ENCODE assay signal across 16 mouse cellular contexts in genomic region chr12:80893720-80894494, GRCm38 (mm10). TPM values are rescaled to one million over a fixed set of nuclear protein-coding genes. Genes with fewer than 3 reads are reported as not detected.
DNase-seq lines count a peak whose midpoint lies in the region; ATAC-seq and TF ChIP-seq lines count a peak whose summit lies in the region.
"Had no signal": no experiment of that assay in that cellular context is flagged by ENCODE, and none has a peak within 500 bp of the region (broad histone marks: within the 10 kb centered on the region; RNA-seq: fewer than 3 reads in every experiment).

No protein-coding gene starts in this region.

- H3K9me3 ChIP-seq in heart, embryonic 11.5 days (replicated peaks; ENCODE audit: control insufficient read depth, low read length), result no peaks in the 10 kb centered on the region; the same call in 1 of the 2 replicates
- H3K9me3 ChIP-seq in lung, embryonic 14.5 days (ENCODE audit: low read depth, low read length), result peaks cover 6% of the 10 kb centered on the region; the same call in 1 of the 2 replicates
- peaks cover 5% of the 10 kb centered on the region; the same call in 1 of the 2 replicates for H3K9me3 ChIP-seq in E14TG2a.4 (ENCODE audit: low read length)
- H3K9me3 ChIP-seq: heart, embryonic 15.5 days had no signal

- TF ChIP-seq POLR2A in cortical plate, adult 2 months (IDR thresholded peaks at IDR 0.05; ENCODE audit: extremely low read depth, insufficient read depth, low read length), result no peak

- peak; percentile 89 for DNase-seq in heart, adult 11 months
- no peak for DNase-seq in lung, embryonic 14.5 days
- DNase-seq in lung, postnatal 14 days, result no peak
- no peak for DNase-seq in adipocyte (ENCODE audit: low spot score)
- DNase-seq: adrenal gland, postnatal 36 days; cerebellum, postnatal 36 days; kidney, postnatal 25 days; thymus, adult 18-20 months had no signal

- no peak overlapping the region for H3K27ac ChIP-seq in heart, embryonic 11.5 days (ENCODE audit: low read depth, low read length)
- H3K27ac ChIP-seq in lung, embryonic 14.5 days (ENCODE audit: low read depth), result no peak overlapping the region
- no peak overlapping the region for H3K27ac ChIP-seq in cortical plate, adult 2 months (ENCODE audit: insufficient read depth, low read length)
- H3K27ac ChIP-seq: heart, embryonic 15.5 days; macrophage; midbrain, embryonic 12.5 days had no signal

- H3K9ac ChIP-seq in heart, embryonic 11.5 days (ENCODE audit: low read depth, low read length), result no peak overlapping the region
- no peak overlapping the region for H3K9ac ChIP-seq in lung, embryonic 14.5 days
- H3K9ac ChIP-seq: heart, embryonic 15.5 days had no signal

- peak; percentile 41 for TF ChIP-seq CTCF in lung, embryonic 14.5 days (IDR thresholded peaks at IDR 0.05; ENCODE audit: low read depth)
- TF ChIP-seq CTCF in E14TG2a.4 (conservative IDR thresholded peaks at IDR 0.05; ENCODE audit: low read length), result peak; percentile 43
- TF ChIP-seq CTCF in cortical plate, adult 2 months (IDR thresholded peaks at IDR 0.05; ENCODE audit: extremely low read depth, insufficient read depth, low read length), result peak; percentile 9; the same call in 1 of the 2 replicates

- no peak for ATAC-seq in heart, embryonic 11.5 days (replicated peaks; ENCODE audit: insufficient number of reproducible peaks, low FRiP score, low TSS enrichment)
- no peak; the same call in 1 of the 2 replicates for ATAC-seq in lung, embryonic 14.5 days (ENCODE audit: insufficient read depth)
- ATAC-seq: activated CD4-positive, CD25-positive, alpha-beta regulatory T cell, adult 4 months had no signal

- no peaks in the 10 kb centered on the region for H3K4me1 ChIP-seq in heart, embryonic 11.5 days (ENCODE audit: control insufficient read depth, insufficient read depth, low read length)
- no peaks in the 10 kb centered on the region for H3K4me1 ChIP-seq in lung, embryonic 14.5 days (ENCODE audit: insufficient read depth)
- H3K4me1 ChIP-seq in E14TG2a.4 (replicated peaks; ENCODE audit: low read depth, low read length), result peaks cover 25% of the 10 kb centered on the region
- no peaks in the 10 kb centered on the region for H3K4me1 ChIP-seq in cortical plate, adult 2 months (ENCODE audit: control insufficient read depth, insufficient read depth, low read length)
- H3K4me1 ChIP-seq: heart, embryonic 15.5 days had no signal

- H3K4me3 ChIP-seq in heart, embryonic 11.5 days (ENCODE audit: low read depth, low read length), result no peak overlapping the region
- H3K4me3 ChIP-seq in lung, embryonic 14.5 days (ENCODE audit: low read depth, low read length), result no peak overlapping the region
- no peak overlapping the region for H3K4me3 ChIP-seq in E14TG2a.4 (replicated peaks; ENCODE audit: low read length)
- no peak overlapping the region for H3K4me3 ChIP-seq in cortical plate, adult 2 months (ENCODE audit: insufficient read depth, low read length)
- H3K4me3 ChIP-seq: heart, embryonic 15.5 days; midbrain, embryonic 12.5 days had no signal

- 86% methylated on average over 18 of the region's 18 CpGs for WGBS in heart, embryonic 11.5 days (ENCODE audit: insufficient replicate concordance)
- 83% methylated on average over 18 of the region's 18 CpGs for WGBS in lung, embryonic 14.5 days

- no peaks in the 10 kb centered on the region for H3K36me3 ChIP-seq in heart, embryonic 11.5 days (ENCODE audit: control insufficient read depth, insufficient read depth, low read length)
- no peaks in the 10 kb centered on the region for H3K36me3 ChIP-seq in lung, embryonic 14.5 days (ENCODE audit: insufficient read depth)
- no peaks in the 10 kb centered on the region for H3K36me3 ChIP-seq in E14TG2a.4 (ENCODE audit: insufficient read depth, low read length)
- H3K36me3 ChIP-seq: embryonic facial prominence, embryonic 13.5 days; heart, embryonic 15.5 days; midbrain, embryonic 12.5 days had no signal

- peaks cover 3% of the 10 kb centered on the region; the same call in 1 of the 2 replicates for H3K27me3 ChIP-seq in heart, embryonic 11.5 days (ENCODE audit: control insufficient read depth, insufficient read depth, low read length)
- no peaks in the 10 kb centered on the region for H3K27me3 ChIP-seq in lung, embryonic 14.5 days (ENCODE audit: insufficient read depth, low read length)
- H3K27me3 ChIP-seq in E14TG2a.4 (ENCODE audit: insufficient read depth, low read length), result peaks cover 5% of the 10 kb centered on the region; the same call in 1 of the 2 replicates
- H3K27me3 ChIP-seq: embryonic facial prominence, embryonic 13.5 days; heart, embryonic 15.5 days had no signal

- H3K4me2 ChIP-seq in heart, embryonic 11.5 days, result no peak overlapping the region
- no peak overlapping the region for H3K4me2 ChIP-seq in lung, embryonic 14.5 days

RNA-seq across cellular contexts. Expression of gene Srsf5, which starts 51.4 kb away (rescaled TPM):
- 215 and 316 TPM in 2 replicates for polyA plus RNA-seq in heart, embryonic 11.5 days (2014; fragmentation: Nextera tagmentation; extraction: Ambion mirVana)
- 357 and 378 TPM in 2 replicates for polyA plus RNA-seq in lung, embryonic 14.5 days (2014; fragmentation: Nextera tagmentation; extraction: Ambion mirVana)
- 627 and 699 TPM in 2 replicates for polyA plus RNA-seq in cortical plate, adult 2 months (2012; rRNA removed)
